Mouse (Mus musculus) embryonic facial prominence, embryonic 13.5 days (tissue): ENCODE results near the gene Mfsd11. TPM values are rescaled to one million over a fixed set of nuclear protein-coding genes. Genes with fewer than 3 reads are reported as not detected.
A peak's percentile ranks its signal among the peaks of the same experiment; 100 is the strongest.

Experiments
- ATAC-seq: fragments of 200-750 bp; cut with Nextera tagmentation; 2 replicates; pipeline ENCODE4 v1.8.0; 2017; ENCODE audit warnings: low read depth; ENCODE audit not compliant: insufficient number of reproducible peaks, insufficient read depth, low FRiP score, low TSS enrichment
- H3K27ac ChIP-seq: fragments of 300-500 bp; sonication (generic); 2 replicates; pipeline ENCODE4 v1.5.1; 2015; ENCODE audit warnings: moderate library complexity, mild to moderate bottlenecking, inconsistent platforms
- H3K27me3 ChIP-seq: fragments of 300-500 bp; sonication (generic); 2 replicates; pipeline ENCODE4 v1.6.1; 2015; ENCODE audit warnings: mild to moderate bottlenecking, inconsistent platforms
- H3K36me3 ChIP-seq: fragments of 300-500 bp; sonication (generic); 2 replicates; pipeline ENCODE4 v1.6.1; 2015; ENCODE audit warnings: mild to moderate bottlenecking, inconsistent platforms
- H3K4me1 ChIP-seq: fragments of 300-500 bp; sonication (generic); 2 replicates; pipeline ENCODE4 v1.6.1; 2015; ENCODE audit warnings: inconsistent platforms
- H3K4me2 ChIP-seq: fragments of 300-500 bp; sonication (generic); 2 replicates; pipeline ENCODE4 v1.6.1; 2015; ENCODE audit warnings: moderate library complexity, mild to moderate bottlenecking, inconsistent platforms
- H3K4me3 ChIP-seq: fragments of 300-500 bp; sonication (generic); 2 replicates; pipeline ENCODE4 v1.5.1; 2015; ENCODE audit warnings: mild to moderate bottlenecking, inconsistent platforms
- H3K9ac ChIP-seq: fragments of 300-500 bp; sonication (generic); 2 replicates; pipeline ENCODE4 v1.6.1; 2015; ENCODE audit warnings: mild to moderate bottlenecking, inconsistent platforms
- H3K9me3 ChIP-seq: fragments of 300-500 bp; sonication (generic); 2 replicates; pipeline ENCODE4 v1.6.1; 2016; ENCODE audit warnings: inconsistent platforms
- WGBS: fragments of 180-500 bp; shearing (Covaris S2); methylation state at CpG from one replicate; pipeline ENCODE4 v1.1.7; 2015; ENCODE audit warnings: mixed read lengths; 5-methylcytosine and 5-hydroxymethylcytosine counted together
- polyA plus RNA-seq: library from polyadenylated mRNA; unstranded; fragments of >200 nt; fragmentation: Nextera tagmentation; extraction: Ambion mirVana; gene quantifications from 2 replicates; pipeline ENCODE4 v1.2.1, GENCODE M21; 2015

Mfsd11 gene
- polyA plus RNA-seq, 1 experiment from 2014 or later = 45.6 TPM

DNA sequence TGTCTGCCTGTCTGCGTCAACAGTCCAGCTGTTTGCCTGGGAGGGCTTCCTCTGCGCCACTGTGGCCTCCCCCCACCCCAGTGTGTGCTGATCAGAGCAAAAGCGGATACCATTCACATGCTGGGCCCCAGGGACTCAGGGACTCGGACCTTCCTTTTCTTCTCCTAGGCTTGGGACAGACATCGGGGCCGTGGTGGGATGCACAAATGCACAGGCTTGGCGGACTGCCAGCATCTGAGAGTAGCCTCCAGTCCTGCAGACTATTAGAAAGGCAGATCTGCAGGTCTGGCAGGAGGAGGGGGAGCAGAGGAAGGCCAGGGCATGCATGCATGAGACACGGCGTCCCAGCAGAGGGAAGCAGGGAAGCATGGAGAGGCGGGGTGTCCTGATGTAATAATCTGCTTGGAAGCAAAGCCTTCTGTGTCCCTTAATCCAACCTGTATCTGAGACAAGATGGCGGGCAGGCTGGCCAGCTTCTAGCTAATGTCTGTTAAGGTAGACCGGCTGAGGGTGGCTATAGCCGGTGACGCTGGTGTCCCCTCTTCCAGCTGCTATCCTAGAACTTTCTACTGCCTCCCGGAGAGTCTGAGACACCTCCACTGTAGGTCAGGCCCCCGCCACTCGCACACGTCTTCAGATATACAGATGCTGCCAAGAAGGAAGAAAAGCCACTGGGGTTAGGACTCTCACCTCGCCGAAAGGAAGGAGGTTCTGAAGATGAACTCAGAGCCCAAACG is 39.3 kb upstream of the Mfsd11 start:
- H3K9ac ChIP-seq = 0 out of 2 replicates have a peak overlapping the region, but pooled peaks have one; percentile 28

DNA sequence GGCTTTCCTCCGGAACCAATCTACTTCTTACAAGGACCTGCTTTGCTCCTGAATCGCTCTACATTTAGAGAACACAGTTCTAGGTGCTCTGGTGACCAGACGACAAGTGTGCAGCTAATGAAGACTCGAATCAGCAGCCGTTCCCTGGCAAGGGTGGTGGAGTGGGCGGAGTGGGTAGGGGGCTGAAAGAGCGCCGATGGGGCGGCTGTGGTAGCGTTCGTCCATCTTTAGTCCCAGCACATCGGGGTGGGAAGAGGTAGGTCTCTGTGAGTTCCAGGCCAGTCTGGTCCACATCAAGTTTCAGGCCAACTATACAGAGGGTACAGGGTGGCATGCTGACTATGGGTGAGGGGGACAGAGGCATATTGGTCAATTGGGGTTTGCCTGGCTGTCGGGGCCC is 38.6 kb upstream of the Mfsd11 start:
- Histone ChIP-seq H3K27me3 (peaks cover 15% of the 10 kb centered on the region; the same call in 1 of the 2 replicates), H3K4me2 (peak overlapping the region; percentile 45; the same call in 1 of the 2 replicates), H3K36me3 (no peaks in the 10 kb centered on the region), H3K27ac (peak overlapping the region; percentile 94), H3K4me1 (peaks cover 60% of the 10 kb centered on the region), H3K9ac (no peak overlapping the region), H3K4me3 (no peak overlapping the region), H3K9me3 (no peaks in the 10 kb centered on the region)
- 75% methylated on average over 13 of the region's 13 CpGs for WGBS
- ATAC-seq = no peak

More for the DNA sequence above, 39.3 kb upstream of the Mfsd11 start:
- no peaks in the 10 kb centered on the region for H3K36me3 ChIP-seq
- H3K4me3 ChIP-seq = no peak overlapping the region
- WGBS = 40% methylated on average over 21 of the region's 21 CpGs
- H3K4me2 ChIP-seq = peak overlapping the region; percentile 21; the same call in 1 of the 2 replicates
- H3K27ac ChIP-seq = peak overlapping the region; percentile 94
- H3K4me1 ChIP-seq = peaks cover 63% of the 10 kb centered on the region
- no peaks in the 10 kb centered on the region for H3K9me3 ChIP-seq
- no peak for ATAC-seq
- peaks cover 15% of the 10 kb centered on the region; the same call in 1 of the 2 replicates for H3K27me3 ChIP-seq

DNA sequence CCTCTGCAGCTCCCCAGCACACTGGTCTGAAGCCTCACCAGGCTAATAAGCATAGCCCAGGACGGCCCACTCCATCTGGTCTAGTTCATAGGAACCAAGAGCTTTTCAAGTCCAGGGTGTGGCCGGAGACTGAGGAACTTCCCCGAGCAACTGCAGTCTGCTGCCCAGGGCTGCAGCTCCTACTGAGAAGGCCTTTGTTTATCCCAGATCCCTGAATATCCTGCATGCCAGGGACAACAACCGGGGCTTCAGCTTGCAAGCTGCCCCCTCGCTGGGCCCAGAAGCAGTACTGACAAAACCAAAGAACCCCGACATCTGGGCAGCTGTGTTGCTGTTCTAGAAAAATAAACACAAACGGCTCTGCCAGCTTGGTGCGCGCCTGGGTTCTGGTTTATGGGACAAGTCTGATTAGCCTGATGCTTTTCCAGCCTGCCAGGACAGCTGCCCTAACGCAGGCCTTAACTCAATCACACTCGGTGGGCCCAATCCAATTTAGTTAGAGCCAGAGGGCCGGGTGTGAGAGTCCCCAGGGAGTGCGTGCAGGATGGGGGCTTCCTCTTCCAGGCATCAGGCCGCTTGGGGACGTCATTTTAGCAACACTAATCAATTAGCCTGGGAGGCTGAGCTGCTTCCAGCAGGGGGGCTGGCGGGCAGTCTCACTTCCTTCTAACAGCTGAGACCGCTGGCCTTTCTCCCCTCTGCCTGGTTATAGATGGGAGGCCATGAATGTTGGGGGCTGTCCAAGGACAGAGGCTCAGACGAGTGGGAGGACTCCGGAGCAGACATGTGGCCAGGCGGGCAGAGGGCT is 38.0 kb upstream of the Mfsd11 start:
- peak overlapping the region; percentile 94 for H3K27ac ChIP-seq
- H3K9ac ChIP-seq = peak overlapping the region; percentile 53
- 10% methylated on average over 20 of the region's 20 CpGs for WGBS
- no peaks in the 10 kb centered on the region for H3K9me3 ChIP-seq
- no peak overlapping the region; the same call in 1 of the 2 replicates for H3K4me3 ChIP-seq
- peaks cover 59% of the 10 kb centered on the region for H3K4me1 ChIP-seq
- ATAC-seq = 0 out of 2 replicates have a peak, but pooled peaks have one; percentile 21
- peak overlapping the region; percentile 45 for H3K4me2 ChIP-seq
- peaks cover 15% of the 10 kb centered on the region; the same call in 1 of the 2 replicates for H3K27me3 ChIP-seq
- no peaks in the 10 kb centered on the region for H3K36me3 ChIP-seq

DNA sequence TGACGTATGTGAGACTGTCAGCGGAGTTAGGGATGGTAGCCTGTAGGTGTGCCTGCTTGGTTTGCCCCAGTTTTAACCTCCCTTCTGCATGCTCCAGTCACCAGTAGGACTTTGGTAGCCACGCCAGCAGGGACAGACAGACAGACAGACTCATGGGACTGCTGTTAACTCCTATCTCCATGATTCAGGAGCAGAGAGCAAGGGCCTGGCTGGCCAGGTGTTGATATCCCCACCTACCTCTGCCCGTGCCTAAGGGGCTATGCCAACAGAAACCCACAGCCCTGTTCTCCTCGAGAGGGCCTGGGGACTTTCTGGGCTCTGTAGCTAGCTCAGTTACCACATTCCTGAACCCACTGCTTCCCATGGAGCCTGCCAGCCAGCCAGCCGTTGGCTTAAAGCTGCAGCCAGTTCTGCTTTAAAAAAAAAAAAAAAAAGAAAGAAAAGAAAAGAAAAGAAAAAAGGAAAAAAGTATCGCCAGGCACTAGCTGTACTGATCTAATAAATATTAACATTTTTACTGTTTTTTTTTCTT is 37.3 kb upstream of the Mfsd11 start:
- no peak overlapping the region; the same call in 1 of the 2 replicates for H3K4me3 ChIP-seq
- H3K9me3 ChIP-seq = no peaks in the 10 kb centered on the region
- no peak for ATAC-seq
- peak overlapping the region; percentile 94 for H3K27ac ChIP-seq
- peaks cover 8% of the 10 kb centered on the region; the same call in 1 of the 2 replicates for H3K27me3 ChIP-seq
- H3K36me3 ChIP-seq = no peaks in the 10 kb centered on the region
- peaks cover 64% of the 10 kb centered on the region for H3K4me1 ChIP-seq
- peak overlapping the region; percentile 53; the same call in 1 of the 2 replicates for H3K9ac ChIP-seq
- H3K4me2 ChIP-seq = peak overlapping the region; percentile 45
- WGBS = 26% methylated on average over 7 of the region's 7 CpGs

DNA sequence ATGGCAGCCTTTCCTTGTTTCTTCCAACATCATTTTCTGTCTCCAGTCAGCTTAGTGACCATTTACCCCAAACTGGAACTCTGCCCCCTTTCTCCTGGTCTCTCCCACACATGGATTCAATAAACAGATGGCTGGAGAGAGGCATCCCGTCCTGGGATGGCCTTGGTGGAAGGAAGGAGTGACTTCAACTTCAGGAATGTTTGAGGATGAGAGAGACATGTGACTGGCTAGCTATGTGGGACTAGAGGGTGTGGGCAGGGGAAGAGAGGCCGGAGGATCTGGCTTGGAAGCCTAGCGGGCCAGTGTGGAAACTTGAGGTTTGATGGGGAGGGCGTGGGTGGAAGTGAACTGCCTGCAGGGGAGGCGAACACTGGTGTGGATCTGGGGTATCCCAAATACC is 35.5 kb upstream of the Mfsd11 start:
- no peak for ATAC-seq
- WGBS = 64% methylated on average over 5 of the region's 5 CpGs
- H3K9me3 ChIP-seq = no peaks in the 10 kb centered on the region
- H3K4me1 ChIP-seq = peaks cover 68% of the 10 kb centered on the region
- no peak overlapping the region for H3K9ac ChIP-seq
- no peaks in the 10 kb centered on the region for H3K27me3 ChIP-seq
- no peak overlapping the region for H3K4me2 ChIP-seq
- no peak overlapping the region for H3K27ac ChIP-seq
- H3K36me3 ChIP-seq = no peaks in the 10 kb centered on the region
- no peak overlapping the region for H3K4me3 ChIP-seq

DNA sequence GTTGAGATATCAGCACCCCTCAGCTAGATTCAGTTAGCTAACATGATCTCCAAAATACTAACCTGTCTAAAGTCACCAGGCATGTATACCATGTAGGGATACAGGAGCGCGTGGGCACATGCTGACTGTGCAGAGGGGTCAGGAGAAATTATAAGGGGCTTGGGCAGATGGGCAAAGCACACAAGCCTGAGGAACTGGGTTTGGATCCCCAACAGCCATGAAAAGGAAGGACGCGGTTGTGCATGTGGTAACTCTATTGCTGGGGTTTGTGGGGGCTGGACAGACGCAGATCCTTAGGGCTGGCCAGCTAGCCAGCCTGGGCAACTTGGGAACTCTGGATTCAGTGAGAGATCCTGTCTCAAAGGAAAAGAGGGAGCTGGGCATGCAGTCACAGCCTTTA is 34.7 kb upstream of the Mfsd11 start:
- no peak overlapping the region for H3K27ac ChIP-seq
- H3K4me1 ChIP-seq = peaks cover 65% of the 10 kb centered on the region
- no peak overlapping the region for H3K4me3 ChIP-seq
- H3K36me3 ChIP-seq = no peaks in the 10 kb centered on the region
- H3K9ac ChIP-seq = no peak overlapping the region
- no peak overlapping the region for H3K4me2 ChIP-seq
- WGBS = 92% methylated on average over 5 of the region's 5 CpGs
- no peaks in the 10 kb centered on the region for H3K27me3 ChIP-seq
- H3K9me3 ChIP-seq = no peaks in the 10 kb centered on the region
- no peak for ATAC-seq

DNA sequence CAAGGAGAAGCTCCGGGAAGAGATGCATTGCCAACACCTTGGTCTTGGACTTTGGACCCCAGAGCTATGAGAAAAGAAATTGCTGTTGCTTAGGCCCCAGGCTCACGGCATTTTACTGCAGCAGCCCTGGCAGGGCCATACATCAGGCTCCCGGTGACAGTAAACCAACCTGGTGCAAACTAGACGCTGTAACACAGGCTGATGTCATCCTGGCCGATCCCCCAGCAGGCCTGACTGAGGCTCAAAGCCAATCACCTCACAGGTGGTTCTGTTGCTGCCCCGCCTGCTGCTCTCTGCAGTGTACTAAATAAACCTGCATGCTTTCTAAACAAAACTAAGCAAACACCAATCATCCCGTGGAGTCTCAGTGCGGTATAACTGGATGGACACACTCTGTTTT is 33.5 kb upstream of the Mfsd11 start:
- WGBS = 64% methylated on average over 8 of the region's 8 CpGs
- H3K4me1 ChIP-seq = peaks cover 55% of the 10 kb centered on the region

DNA sequence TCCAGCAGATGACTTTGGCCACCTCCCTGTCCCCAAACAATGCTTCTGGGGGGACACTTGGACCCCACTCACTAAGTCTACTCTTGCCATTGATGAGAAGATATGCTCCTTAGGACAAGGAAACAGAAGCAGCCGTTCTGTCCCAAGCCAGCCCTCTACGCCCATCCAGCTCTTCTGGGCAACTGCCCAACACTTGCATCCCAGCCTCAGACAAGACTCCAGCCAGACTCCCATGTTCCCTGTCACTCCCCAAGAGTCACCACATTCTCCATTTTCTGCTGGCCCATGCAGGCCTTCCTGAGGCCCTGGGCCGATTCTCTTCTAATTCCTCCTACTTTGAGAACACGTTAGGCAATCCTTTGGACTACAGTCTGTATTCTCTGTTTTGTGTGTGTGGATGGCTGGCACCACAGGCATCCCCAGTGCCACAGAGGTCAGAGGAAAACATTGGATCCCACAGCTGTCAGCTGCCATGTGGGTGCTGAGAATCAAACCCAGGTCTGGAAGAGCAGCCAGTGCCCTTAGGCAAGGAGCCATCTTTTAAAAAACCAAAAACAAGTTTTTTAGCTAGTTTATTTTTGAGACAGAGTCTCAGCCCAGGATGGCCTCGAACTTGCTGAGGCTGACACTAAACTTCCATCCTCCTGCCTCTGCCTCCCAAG is 32.2 kb upstream of the Mfsd11 start:
- Histone ChIP-seq H3K9ac (0 out of 2 replicates have a peak overlapping the region, but pooled peaks have one; percentile 40), H3K36me3 (no peaks in the 10 kb centered on the region), H3K27me3 (no peaks in the 10 kb centered on the region), H3K4me1 (peaks cover 42% of the 10 kb centered on the region), H3K9me3 (no peaks in the 10 kb centered on the region), H3K27ac (no peak overlapping the region), H3K4me2 (no peak overlapping the region), H3K4me3 (no peak overlapping the region)
- WGBS = 90% methylated on average over 5 of the region's 5 CpGs
- ATAC-seq = no peak

More for the DNA sequence above, 33.5 kb upstream of the Mfsd11 start:
- no peaks in the 10 kb centered on the region for H3K27me3 ChIP-seq
- H3K4me3 ChIP-seq = no peak overlapping the region
- 0 out of 2 replicates have a peak overlapping the region, but pooled peaks have one; percentile 13 for H3K27ac ChIP-seq
- no peak overlapping the region for H3K9ac ChIP-seq
- H3K9me3 ChIP-seq = no peaks in the 10 kb centered on the region
- H3K4me2 ChIP-seq = no peak overlapping the region
- no peaks in the 10 kb centered on the region for H3K36me3 ChIP-seq
- ATAC-seq = no peak

DNA sequence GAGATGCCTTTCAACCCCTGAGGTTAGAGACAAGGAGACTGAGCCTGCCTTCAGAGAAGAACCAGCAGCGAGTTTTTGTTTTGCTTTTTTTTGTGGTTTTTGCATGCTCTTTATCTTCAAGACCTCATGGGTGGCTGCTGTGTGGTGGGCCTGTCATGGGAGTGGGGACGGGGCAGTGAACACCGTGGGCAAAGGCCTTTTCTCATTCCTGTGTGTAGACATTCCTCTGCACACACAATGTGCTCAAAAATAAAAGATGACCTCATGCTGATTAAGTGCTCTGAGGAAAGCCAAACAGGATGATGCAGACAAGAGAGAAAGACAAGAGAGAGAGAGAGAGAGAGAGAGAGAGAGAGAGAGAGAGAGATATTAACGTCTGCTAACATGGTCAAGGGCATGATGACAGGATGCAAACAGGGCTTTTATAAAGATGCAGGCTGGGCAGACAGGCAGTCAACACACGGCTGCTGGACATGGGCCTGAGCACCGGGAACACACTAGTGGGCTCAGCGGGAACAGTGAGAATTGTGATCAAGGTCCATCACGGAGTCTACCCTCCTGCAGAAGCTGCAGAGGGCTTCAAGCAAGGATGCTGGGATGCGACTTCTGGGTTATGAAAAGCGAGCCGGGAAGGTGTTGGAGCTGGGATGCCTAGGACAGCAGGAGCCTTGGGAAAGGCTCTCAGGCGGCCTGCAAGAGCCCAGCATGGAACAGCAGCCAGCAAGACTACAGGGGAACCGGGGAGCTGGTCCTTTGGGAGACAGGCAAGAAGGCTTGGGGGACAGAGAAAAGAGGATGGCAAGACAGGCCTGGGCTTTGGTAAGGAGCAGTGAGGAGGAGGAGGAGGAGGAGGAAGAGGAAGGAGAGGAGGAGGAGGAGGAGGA is 30.9 kb upstream of the Mfsd11 start:
- WGBS = 74% methylated on average over 13 of the region's 13 CpGs
- no peak for ATAC-seq
- no peaks in the 10 kb centered on the region for H3K9me3 ChIP-seq
- H3K36me3 ChIP-seq = no peaks in the 10 kb centered on the region
- peaks cover 39% of the 10 kb centered on the region for H3K4me1 ChIP-seq
- H3K27me3 ChIP-seq = no peaks in the 10 kb centered on the region
- no peak overlapping the region for H3K9ac ChIP-seq
- no peak overlapping the region for H3K27ac ChIP-seq
- H3K4me2 ChIP-seq = no peak overlapping the region
- no peak overlapping the region for H3K4me3 ChIP-seq

DNA sequence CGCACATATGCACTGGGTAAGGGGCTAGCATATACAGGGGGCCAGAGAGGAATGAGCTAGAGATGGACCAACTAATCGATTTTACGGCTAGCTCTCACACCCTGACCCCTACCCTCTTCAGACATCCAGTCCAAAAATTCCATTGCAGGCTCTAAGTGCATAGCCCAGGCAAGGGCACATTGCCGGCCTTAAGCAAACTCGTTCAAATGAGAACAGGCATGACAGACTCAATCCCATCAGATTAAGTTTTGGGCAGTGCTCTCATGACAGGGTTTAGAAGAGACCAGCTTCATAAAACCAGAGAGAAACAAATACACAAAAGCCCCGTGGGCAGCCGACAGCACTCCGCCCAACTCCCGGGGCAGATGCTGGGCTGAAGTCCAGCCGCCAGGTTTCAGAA is 30.0 kb upstream of the Mfsd11 start:
- no peaks in the 10 kb centered on the region for H3K27me3 ChIP-seq
- no peaks in the 10 kb centered on the region for H3K9me3 ChIP-seq
- no peak for ATAC-seq
- WGBS = 68% methylated on average over 10 of the region's 10 CpGs
- H3K27ac ChIP-seq = no peak overlapping the region
- no peaks in the 10 kb centered on the region for H3K36me3 ChIP-seq
- H3K4me2 ChIP-seq = no peak overlapping the region
- 0 out of 2 replicates have a peak overlapping the region, but pooled peaks have one; percentile 32 for H3K9ac ChIP-seq
- H3K4me3 ChIP-seq = no peak overlapping the region
- peaks cover 43% of the 10 kb centered on the region for H3K4me1 ChIP-seq
